Comparison of ENCODE assay signal across 9 mouse cellular contexts in the genomic region with DNA sequence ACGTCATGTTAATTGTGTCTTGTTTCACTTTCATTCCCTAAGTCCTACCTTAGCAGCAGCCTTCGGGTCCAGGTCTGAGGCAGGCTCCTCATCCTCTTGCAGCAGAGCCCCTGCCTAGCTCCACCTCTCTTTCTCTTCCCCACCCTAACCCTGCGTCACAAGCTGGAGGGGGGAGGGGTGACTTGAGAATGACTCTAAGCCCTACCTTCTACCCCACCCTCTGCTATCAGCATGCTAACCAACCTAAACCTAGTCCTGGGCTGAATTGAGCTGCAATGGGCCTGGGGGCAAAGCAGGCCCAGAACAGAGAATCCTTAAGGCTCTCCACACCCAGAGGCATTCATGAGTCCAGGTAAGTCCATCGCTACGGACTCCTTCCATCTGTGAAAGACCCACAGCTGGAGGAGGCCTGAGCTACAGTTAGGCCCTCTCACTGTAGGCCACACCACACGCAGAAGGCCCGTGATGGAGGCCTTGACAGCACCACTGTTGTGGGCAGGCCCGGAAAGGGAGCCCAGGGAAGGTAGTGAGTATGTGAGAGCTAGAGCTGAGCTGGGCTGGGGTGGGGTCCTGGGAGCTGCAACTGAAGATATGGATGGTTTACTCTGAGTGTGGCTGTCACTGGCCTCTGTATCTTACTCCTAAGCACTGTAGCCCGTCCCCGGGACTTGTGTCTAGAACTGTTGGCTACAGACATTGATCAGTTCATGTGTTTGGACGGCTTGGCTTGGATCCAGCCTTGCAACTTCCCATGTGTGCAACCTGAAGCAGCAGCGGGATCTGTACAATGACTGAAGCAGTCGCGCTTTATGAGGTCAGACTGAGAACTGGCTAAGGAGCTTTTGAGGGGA. TPM values are rescaled to one million over a fixed set of nuclear protein-coding genes. Genes with fewer than 3 reads are reported as not detected.
DNase-seq lines count a peak whose midpoint lies in the region.
"Had no signal": no experiment of that assay in that cellular context is flagged by ENCODE, and none has a peak within 500 bp of the region (broad histone marks: within the 10 kb centered on the region; RNA-seq: fewer than 3 reads in every experiment).

No protein-coding gene starts in this region.

- DNase-seq in B cell, adult 2 months: peak; percentile 80 to 85
- peak; percentile 66 for DNase-seq in R1 (ENCODE audit: low read depth, low spot score)
- DNase-seq in liver: peak; percentile 85
- DNase-seq in natural killer cell, adult 2 months (ENCODE audit: low spot score in 2 of 2): peak; percentile 82 to 85
- no peak for DNase-seq in left cerebral cortex, postnatal 10 days (ENCODE audit: extremely low spot score in 1 of 2, low spot score in 2 of 2)
- no peak for DNase-seq in layer of hippocampus, postnatal 14 days (ENCODE audit: low spot score in 2 of 2)
- no peak for DNase-seq in frontal cortex, adult 2 months (ENCODE audit: extremely low spot score in 1 of 2, low spot score in 1 of 2)
- DNase-seq in MN1 (ENCODE audit: low spot score): no peak
- DNase-seq: cerebellum, postnatal 10 days had no signal

- intact Hi-C loops in left cerebral cortex, postnatal 10 days (cut with DNase I): no loop called here

RNA-seq across cellular contexts. Expression of gene Psd4, which starts 18.0 kb away (rescaled TPM):
- 1 to 10 TPM in 1 of 2 experiments, under 1 TPM in 1; 0.67 to 2.0 TPM for total RNA-seq in left cerebral cortex, postnatal 10 days (2021)
- total RNA-seq in layer of hippocampus, postnatal 14 days (2021): 1 to 10 TPM; 1.2 to 1.8 TPM
- polyA plus RNA-seq in frontal cortex, adult 2 months (2012; rRNA removed): 0.74 and 1.5 TPM in 2 replicates

RNA-seq across cellular contexts. Expression of gene Il1rn, which starts 48.7 kb away (rescaled TPM):
- total RNA-seq in left cerebral cortex, postnatal 10 days (2021): not detected
- total RNA-seq in layer of hippocampus, postnatal 14 days (2021): not detected
- polyA plus RNA-seq in frontal cortex, adult 2 months (2012; rRNA removed): 0.08 and 0.27 TPM in 2 replicates

Comparison
In these comparisons a context has a peak if more than half of its experiments do, and no peak if none do; other contexts are left out.
1. DNase-seq: peak in B cell, adult 2 months (2 of 2), R1 (single experiment), liver (single experiment) and natural killer cell, adult 2 months (2 of 2); none in left cerebral cortex, postnatal 10 days (0 of 2), layer of hippocampus, postnatal 14 days (0 of 2), frontal cortex, adult 2 months (0 of 2) and MN1 (single experiment).